Mouse (Mus musculus) liver, embryonic 14.5 days (tissue): ENCODE measurements around the gene Prss43.

Experiments
- CTCF ChIP-seq: IDR thresholded peaks from 2 replicates; pipeline ENCODE4 v1.5.1; 2016; ENCODE audit warnings: antibody characterized with exemption, low read depth, control low read depth
- EP300 ChIP-seq: IDR thresholded peaks from 2 replicates; pipeline ENCODE4 v1.6.1; 2016; ENCODE audit warnings: antibody characterized with exemption, low read depth

- TF ChIP-seq CTCF (no peak), EP300 (no peak)
These were observed 29.4 kb downstream of the Prss43 start for GRCm38 (mm10) chr9:110855903-110856302.
